Mouse (Mus musculus) C2C12 (cell line): ENCODE data around the gene Phf5a.

Experiments used
- CTCF ChIP-seq: IDR thresholded peaks from one replicate; pipeline ENCODE4 v1.5.1; 2011; ENCODE audit not compliant: control insufficient read depth, insufficient read depth, insufficient read length
- FOSL1 ChIP-seq: IDR thresholded peaks from one replicate; pipeline ENCODE4 v1.8.0; 2011; ENCODE audit warnings: mild to moderate bottlenecking, low read length; ENCODE audit not compliant: poor library complexity, insufficient read depth, severe bottlenecking
- MAX ChIP-seq: IDR thresholded peaks from one replicate; pipeline ENCODE4 v1.6.1; 2011; ENCODE audit warnings: mild to moderate bottlenecking, control low read depth
- USF1 ChIP-seq: IDR thresholded peaks from one replicate; pipeline ENCODE4 v1.6.1; 2011; ENCODE audit warnings: low read depth, mild to moderate bottlenecking, control low read depth, moderate library complexity

DNA sequence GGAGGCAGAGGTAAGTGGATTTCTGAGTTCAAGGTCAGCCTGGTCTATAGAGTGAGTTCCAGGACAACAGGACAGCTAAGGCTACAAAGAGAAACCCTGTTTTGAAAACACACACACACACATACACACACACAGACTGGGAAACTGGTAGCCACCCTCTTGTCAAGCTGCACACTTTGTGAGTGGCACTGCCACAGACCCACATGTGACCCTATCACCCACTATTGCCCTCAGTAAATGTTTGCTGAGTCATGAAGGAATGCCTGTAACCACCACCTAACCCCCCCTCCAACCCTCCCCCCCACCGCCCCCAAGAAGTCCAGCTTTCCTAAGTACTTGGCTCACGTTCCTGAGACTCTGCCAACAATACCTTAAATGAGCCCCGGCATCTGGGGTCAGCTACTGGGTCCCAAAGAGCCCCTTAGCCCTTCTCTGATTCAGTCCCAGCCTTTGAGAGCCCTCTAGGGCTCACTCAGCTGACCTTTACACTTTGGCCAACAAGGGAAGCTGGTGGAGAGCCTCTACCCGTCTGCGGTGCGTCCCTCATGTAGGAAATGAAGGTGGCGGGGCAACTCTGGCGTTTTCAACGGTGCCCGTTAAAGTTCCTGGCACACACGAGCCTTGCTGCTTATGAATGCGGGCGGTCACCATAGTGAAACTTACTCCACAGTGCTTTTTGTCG is 33.0 kb downstream of the Phf5a start:
- TF ChIP-seq CTCF: no peak
- no peak for TF ChIP-seq FOSL1
- no peak for TF ChIP-seq USF1
- TF ChIP-seq MAX: no peak
